Mouse (Mus musculus): ENCODE results near the gene Iqca. TPM values are rescaled to one million over a fixed set of nuclear protein-coding genes. Genes with fewer than 3 reads are reported as not detected.

The Iqca gene
- 0.84 and 1.3 TPM in 2 replicates for polyA plus RNA-seq (2016; fragmentation: Nextera tagmentation; extraction: Ambion mirVana)

- ATAC-seq (ENCODE audit: low FRiP score) = peak; percentile 86
- Histone ChIP-seq H3K36me3 (no peaks in the 10 kb centered on the region), H3K4me3 (peak within 1 kb of the TSS; percentile 11; the same call in 1 of the 2 replicates), H3K4me2 (replicated peaks) (peak within 1 kb of the TSS; percentile 49), H3K9me3 (replicated peaks) (no peaks in the 10 kb centered on the region), H3K27me3 (0 out of 2 replicates have a peak, but pooled peaks cover 3% of the 10 kb centered on the region), H3K27ac (no peak within 1 kb of the TSS; the same call in 1 of the 2 replicates), H3K4me1 (peaks cover 23% of the 10 kb centered on the region), H3K9ac (0 out of 2 replicates have a peak within 1 kb of the TSS, but pooled peaks have one; percentile 13)
- WGBS = 4% methylated on average over 18 of the region's 18 CpGs
Measured at GRCm38 (mm10) chr1:90153099-90153744, at the start of gene Iqca. Gene Iqca (minus strand): TSS chr1:90153401.

GRCm38 (mm10) chr1:90202207-90202978 is 49.2 kb upstream of the Iqca start:
- peak overlapping the region; percentile 58 for H3K4me2 ChIP-seq (replicated peaks)
- WGBS = 5% methylated on average over 23 of the region's 23 CpGs
- no peaks in the 10 kb centered on the region for H3K36me3 ChIP-seq
- 0 out of 2 replicates have a peak overlapping the region, but pooled peaks have one; percentile 6 for H3K9ac ChIP-seq
- H3K4me3 ChIP-seq = no peak overlapping the region
- H3K9me3 ChIP-seq (replicated peaks) = no peaks in the 10 kb centered on the region
- peaks cover 51% of the 10 kb centered on the region for H3K4me1 ChIP-seq
- H3K27me3 ChIP-seq = peaks cover 27% of the 10 kb centered on the region
- peak; percentile 20; the same call in 1 of the 2 replicates for ATAC-seq (ENCODE audit: low FRiP score)
- peak overlapping the region; percentile 7; the same call in 1 of the 2 replicates for H3K27ac ChIP-seq

- Histone ChIP-seq H3K9me3 (replicated peaks) (no peaks in the 10 kb centered on the region), H3K4me2 (replicated peaks) (no peak overlapping the region), H3K4me3 (no peak overlapping the region), H3K9ac (no peak overlapping the region), H3K4me1 (peaks cover 43% of the 10 kb centered on the region), H3K36me3 (no peaks in the 10 kb centered on the region), H3K27ac (no peak overlapping the region), H3K27me3 (peaks cover 27% of the 10 kb centered on the region)
- 60% methylated on average over 2 of the region's 2 CpGs for WGBS
- no peak for ATAC-seq (ENCODE audit: low FRiP score)
Measured at GRCm38 (mm10) chr1:90201655-90202054, 48.5 kb upstream of the Iqca start.

- Histone ChIP-seq H3K4me2 (replicated peaks) (no peak overlapping the region), H3K4me1 (peaks cover 39% of the 10 kb centered on the region), H3K27ac (no peak overlapping the region), H3K4me3 (no peak overlapping the region), H3K9me3 (replicated peaks) (no peaks in the 10 kb centered on the region), H3K36me3 (no peaks in the 10 kb centered on the region), H3K9ac (no peak overlapping the region), H3K27me3 (peaks cover 27% of the 10 kb centered on the region)
- ATAC-seq (ENCODE audit: low FRiP score) = no peak
- 90% methylated on average over 5 of the region's 5 CpGs for WGBS
Measured at GRCm38 (mm10) chr1:90201246-90201645, 48.0 kb upstream of the Iqca start.

- H3K27me3 ChIP-seq = 0 out of 2 replicates have a peak, but pooled peaks cover 9% of the 10 kb centered on the region
- peaks cover 7% of the 10 kb centered on the region; the same call in 1 of the 2 replicates for H3K9me3 ChIP-seq (replicated peaks)
- no peak overlapping the region for H3K4me3 ChIP-seq
- WGBS = 48% methylated on average over 6 of the region's 6 CpGs
- H3K9ac ChIP-seq = no peak overlapping the region
- H3K4me2 ChIP-seq (replicated peaks) = no peak overlapping the region
- H3K4me1 ChIP-seq = peaks cover 20% of the 10 kb centered on the region
- no peaks in the 10 kb centered on the region for H3K36me3 ChIP-seq
- ATAC-seq (ENCODE audit: low FRiP score) = no peak
- H3K27ac ChIP-seq = no peak overlapping the region
Measured at GRCm38 (mm10) chr1:90189046-90189445, 35.8 kb upstream of the Iqca start.

GRCm38 (mm10) chr1:90186874-90187273 is 33.7 kb upstream of the Iqca start:
- H3K27ac ChIP-seq = no peak overlapping the region
- 0 out of 2 replicates have a peak, but pooled peaks cover 9% of the 10 kb centered on the region for H3K27me3 ChIP-seq
- H3K9ac ChIP-seq = no peak overlapping the region
- no peak overlapping the region for H3K4me2 ChIP-seq (replicated peaks)
- 95% methylated on average over 5 of the region's 5 CpGs for WGBS
- no peak for ATAC-seq (ENCODE audit: low FRiP score)
- no peak overlapping the region for H3K4me3 ChIP-seq
- peaks cover 20% of the 10 kb centered on the region for H3K4me1 ChIP-seq
- peaks cover 7% of the 10 kb centered on the region; the same call in 1 of the 2 replicates for H3K9me3 ChIP-seq (replicated peaks)
- H3K36me3 ChIP-seq = no peaks in the 10 kb centered on the region

GRCm38 (mm10) chr1:90186173-90186572 is 33.0 kb upstream of the Iqca start:
- no peak overlapping the region for H3K4me3 ChIP-seq
- ATAC-seq (ENCODE audit: low FRiP score) = no peak
- H3K36me3 ChIP-seq = no peaks in the 10 kb centered on the region
- no peak overlapping the region for H3K4me2 ChIP-seq (replicated peaks)
- 91% methylated on average over 4 of the region's 4 CpGs for WGBS
- peaks cover 7% of the 10 kb centered on the region; the same call in 1 of the 2 replicates for H3K9me3 ChIP-seq (replicated peaks)
- H3K4me1 ChIP-seq = peaks cover 20% of the 10 kb centered on the region
- no peak overlapping the region for H3K27ac ChIP-seq
- 0 out of 2 replicates have a peak, but pooled peaks cover 6% of the 10 kb centered on the region for H3K27me3 ChIP-seq
- no peak overlapping the region for H3K9ac ChIP-seq

GRCm38 (mm10) chr1:90183602-90184001 is 30.4 kb upstream of the Iqca start:
- H3K4me3 ChIP-seq = no peak overlapping the region
- H3K4me1 ChIP-seq = no peaks in the 10 kb centered on the region
- no peak overlapping the region for H3K27ac ChIP-seq
- H3K9me3 ChIP-seq (replicated peaks) = peaks cover 7% of the 10 kb centered on the region; the same call in 1 of the 2 replicates
- H3K27me3 ChIP-seq = no peaks in the 10 kb centered on the region
- ATAC-seq (ENCODE audit: low FRiP score) = no peak
- 71% methylated on average over 6 of the region's 6 CpGs for WGBS
- H3K36me3 ChIP-seq = no peaks in the 10 kb centered on the region
- no peak overlapping the region for H3K4me2 ChIP-seq (replicated peaks)
- no peak overlapping the region for H3K9ac ChIP-seq

GRCm38 (mm10) chr1:90182521-90182920 is 29.3 kb upstream of the Iqca start:
- H3K36me3 ChIP-seq = no peaks in the 10 kb centered on the region
- H3K27ac ChIP-seq = no peak overlapping the region
- H3K4me1 ChIP-seq = no peaks in the 10 kb centered on the region
- no peaks in the 10 kb centered on the region for H3K27me3 ChIP-seq
- WGBS = 79% methylated on average over 5 of the region's 5 CpGs
- no peak overlapping the region for H3K9ac ChIP-seq
- H3K9me3 ChIP-seq (replicated peaks) = peaks cover 7% of the 10 kb centered on the region; the same call in 1 of the 2 replicates
- ATAC-seq (ENCODE audit: low FRiP score) = no peak
- H3K4me3 ChIP-seq = no peak overlapping the region
- H3K4me2 ChIP-seq (replicated peaks) = no peak overlapping the region

GRCm38 (mm10) chr1:90180966-90181699 is 27.9 kb upstream of the Iqca start:
- ATAC-seq (ENCODE audit: low FRiP score) = no peak
- peaks cover 1% of the 10 kb centered on the region; the same call in 1 of the 2 replicates for H3K9me3 ChIP-seq (replicated peaks)
- no peaks in the 10 kb centered on the region for H3K27me3 ChIP-seq
- H3K27ac ChIP-seq = no peak overlapping the region
- no peaks in the 10 kb centered on the region for H3K36me3 ChIP-seq
- no peak overlapping the region for H3K4me2 ChIP-seq (replicated peaks)
- no peak overlapping the region for H3K4me3 ChIP-seq
- H3K9ac ChIP-seq = no peak overlapping the region
- WGBS = 83% methylated on average over 12 of the region's 12 CpGs
- no peaks in the 10 kb centered on the region for H3K4me1 ChIP-seq

- 87% methylated on average over 7 of the region's 7 CpGs for WGBS
- H3K9ac ChIP-seq = no peak overlapping the region
- no peak for ATAC-seq (ENCODE audit: low FRiP score)
Measured at GRCm38 (mm10) chr1:90180479-90180878, 27.3 kb upstream of the Iqca start.

GRCm38 (mm10) chr1:90177978-90178377 is 24.8 kb upstream of the Iqca start:
- Histone ChIP-seq H3K4me2 (replicated peaks) (no peak overlapping the region), H3K27me3 (no peaks in the 10 kb centered on the region), H3K27ac (no peak overlapping the region), H3K9me3 (replicated peaks) (no peaks in the 10 kb centered on the region), H3K4me1 (0 out of 2 replicates have a peak, but pooled peaks cover 9% of the 10 kb centered on the region), H3K4me3 (no peak overlapping the region), H3K36me3 (no peaks in the 10 kb centered on the region), H3K9ac (no peak overlapping the region)
- ATAC-seq (ENCODE audit: low FRiP score) = no peak
- WGBS = 72% methylated on average over 5 of the region's 5 CpGs

More at GRCm38 (mm10) chr1:90180479-90180878, 27.3 kb upstream of the Iqca start:
- H3K27ac ChIP-seq = no peak overlapping the region
- no peaks in the 10 kb centered on the region for H3K4me1 ChIP-seq
- no peaks in the 10 kb centered on the region for H3K27me3 ChIP-seq
- H3K36me3 ChIP-seq = no peaks in the 10 kb centered on the region
- H3K4me3 ChIP-seq = no peak overlapping the region
- H3K4me2 ChIP-seq (replicated peaks) = no peak overlapping the region
- H3K9me3 ChIP-seq (replicated peaks) = no peaks in the 10 kb centered on the region
